Mouse (Mus musculus) heart, adult 2 months (tissue): ENCODE data around the gene Ppm1n. TPM values are rescaled to one million over a fixed set of nuclear protein-coding genes. Genes with fewer than 3 reads are reported as not detected.

ENCODE experiments used
- DNase-seq, 2 experiments: peaks; one replicate each; pipeline ENCODE4 v3.0.0; 2021
- H3K27ac ChIP-seq: fragments of 200-600 bp; 2 replicates; pipeline ENCODE4 v1.8.1; 2022
- H3K27me3 ChIP-seq: fragments of 200-500 bp; 2 replicates; pipeline ENCODE4 v1.6.1; 2012; ENCODE audit warnings: mild to moderate bottlenecking, low read length, inconsistent platforms, mixed read lengths; ENCODE audit not compliant: control insufficient read depth, insufficient read depth
- H3K36me3 ChIP-seq: fragments of 200-500 bp; 2 replicates; pipeline ENCODE4 v1.6.1; 2012; ENCODE audit warnings: low read length, inconsistent platforms; ENCODE audit not compliant: control insufficient read depth, insufficient read depth
- H3K4me1 ChIP-seq: fragments of 200-500 bp; 2 replicates; pipeline ENCODE4 v1.6.1; 2011; ENCODE audit warnings: low read length; ENCODE audit not compliant: control insufficient read depth, insufficient read depth
- H3K4me3 ChIP-seq: fragments of 200-600 bp; 2 replicates; pipeline ENCODE4 v1.8.1; 2022
- H3K79me2 ChIP-seq: fragments of 200-500 bp; replicated peaks from 2 replicates; pipeline ENCODE4 v1.6.1; 2012; ENCODE audit warnings: mild to moderate bottlenecking, inconsistent platforms, low read length, moderate library complexity, mixed read lengths; ENCODE audit not compliant: control insufficient read depth, insufficient read depth
- H3K9ac ChIP-seq: fragments of 200-500 bp; 2 replicates; pipeline ENCODE4 v1.6.1; 2012; ENCODE audit warnings: low read depth, mild to moderate bottlenecking, control low read depth, inconsistent platforms, low read length, mixed read lengths
- CTCF ChIP-seq: fragments of 200-600 bp; IDR thresholded peaks from 2 replicates; pipeline ENCODE4 v1.8.1; 2022; ENCODE audit warnings: antibody characterized with exemption, mild to moderate bottlenecking, moderate library complexity
- EP300 ChIP-seq: fragments of 200-500 bp; IDR thresholded peaks from 2 replicates; pipeline ENCODE4 v1.6.1; 2011; ENCODE audit warnings: low read depth, low read length, control low read depth; ENCODE audit not compliant: insufficient read depth
- POLR2A ChIP-seq: fragments of 200-500 bp; IDR thresholded peaks from 2 replicates; pipeline ENCODE4 v1.6.1; 2011; ENCODE audit warnings: mild to moderate bottlenecking, low read depth, low read length, control low read depth; ENCODE audit not compliant: insufficient read depth
- WGBS: fragments of 180-500 bp; shearing (Covaris S2); methylation state at CpG from one replicate; pipeline ENCODE4 v1.1.7; 2018; 5-methylcytosine and 5-hydroxymethylcytosine counted together
- intact Hi-C: fragments of 180-260 bp; cut with DNase I; formaldehyde crosslinking; loops from one replicate; pipeline ENCODE4 v1.15.1; 2025
- polyA plus RNA-seq: library from polyadenylated mRNA; depleted of rRNA; stranded (reverse); fragments of >200 nt; gene quantifications from 2 replicates; pipeline ENCODE4 v1.2.3, GENCODE M21; 2012
- total RNA-seq, 2 experiments: library from RNA; stranded (reverse); gene quantifications; 2 replicates each; pipeline ENCODE4 v1.2.3; 2021

Gene Ppm1n
- total and polyA plus RNA-seq, 3 experiments = 0.21 to 0.33 TPM; not detected in 1

DNA sequence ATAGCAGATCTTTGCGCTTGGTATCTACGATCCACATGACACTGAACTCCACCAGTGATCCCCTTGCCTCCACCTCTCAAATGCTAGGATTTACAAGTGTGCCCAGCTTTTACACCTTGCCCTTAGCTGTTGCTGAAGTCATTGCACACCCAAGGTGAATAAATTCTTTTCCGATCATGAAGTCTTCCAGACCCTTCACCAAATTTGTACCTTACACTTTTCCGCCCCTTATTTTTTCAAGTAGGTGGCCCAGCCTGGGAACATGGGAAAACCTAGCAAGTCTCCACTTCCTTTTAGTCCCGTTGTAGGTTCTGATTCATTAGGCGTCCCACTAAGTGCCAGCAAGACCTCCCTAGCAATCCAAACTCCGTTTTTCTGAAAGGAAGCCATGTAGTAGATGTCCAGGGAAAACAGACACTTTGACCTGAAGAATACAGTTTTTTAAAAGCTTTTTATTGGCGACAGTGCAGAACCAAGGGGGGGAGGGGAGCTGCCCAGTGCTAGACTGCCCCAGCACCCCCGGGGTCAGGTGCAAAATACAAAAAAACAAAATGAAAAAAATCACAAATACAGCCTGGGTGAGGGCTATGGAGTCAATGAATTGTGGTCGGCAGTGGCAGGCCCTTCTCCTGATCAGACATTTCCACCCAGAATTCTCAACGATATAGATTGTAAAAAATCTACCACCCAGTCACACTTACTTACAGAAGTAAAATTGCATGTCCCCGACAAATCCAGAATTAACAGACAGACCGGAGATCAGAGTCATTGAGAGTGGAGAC is 22.6 kb upstream of the Ppm1n start:
- WGBS = 64% methylated on average over 13 of the region's 13 CpGs
- TF ChIP-seq POLR2A (no peak), CTCF (no peak), EP300 (no peak)
- Histone ChIP-seq H3K79me2 (no peaks in the 10 kb centered on the region), H3K4me1 (peaks cover 2% of the 10 kb centered on the region), H3K9ac (no peak overlapping the region), H3K36me3 (no peaks in the 10 kb centered on the region), H3K27ac (no peak overlapping the region), H3K4me3 (no peak overlapping the region), H3K27me3 (no peaks in the 10 kb centered on the region)
- intact Hi-C loops = no loop called here
- no peak for DNase-seq

DNA sequence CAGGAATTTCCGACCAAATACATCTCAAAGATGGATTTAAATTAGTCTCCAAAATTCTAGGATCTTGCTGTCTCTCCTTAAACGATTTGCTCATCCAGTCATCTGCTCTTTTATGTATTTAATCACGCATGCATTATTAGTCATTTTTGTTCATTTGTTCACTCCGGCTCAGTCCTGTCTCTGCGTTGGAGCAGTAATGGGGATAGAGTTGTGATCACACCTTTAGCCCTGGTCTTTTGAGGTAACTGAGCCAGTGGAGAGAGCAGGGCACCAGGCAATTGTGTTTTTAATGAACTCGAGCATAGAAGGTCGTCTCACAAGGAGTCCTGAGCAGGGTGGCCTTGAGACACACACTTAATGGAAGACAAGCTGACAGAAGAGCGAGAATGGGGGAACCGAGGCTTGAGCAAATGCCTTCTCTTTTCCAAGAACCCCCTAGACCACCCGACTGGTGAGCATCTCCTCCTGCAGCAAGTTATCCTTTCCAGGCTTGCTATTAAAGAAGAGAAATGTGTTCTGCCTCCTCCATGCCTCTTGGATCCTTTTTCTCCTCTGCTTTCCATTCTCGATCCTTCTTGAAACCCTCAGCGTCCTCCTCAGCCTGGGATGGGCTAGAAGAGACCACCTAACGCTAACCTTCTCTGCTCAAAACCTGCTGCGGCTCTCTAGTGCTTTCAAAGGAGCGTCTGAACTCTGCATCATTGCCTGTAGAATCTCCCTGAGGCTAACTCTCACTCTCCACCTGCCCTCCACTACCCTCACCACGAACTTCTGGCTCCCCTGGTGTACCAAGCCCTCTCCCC is 21.8 kb upstream of the Ppm1n start:
- Histone ChIP-seq H3K4me1 (peaks cover 2% of the 10 kb centered on the region), H3K27ac (peak overlapping the region; percentile 95), H3K36me3 (no peaks in the 10 kb centered on the region), H3K79me2 (no peaks in the 10 kb centered on the region), H3K4me3 (peak overlapping the region; percentile 52; the same call in 1 of the 2 replicates), H3K27me3 (no peaks in the 10 kb centered on the region), H3K9ac (no peak overlapping the region; the same call in 1 of the 2 replicates)
- intact Hi-C loops = no loop called here
- no peak for DNase-seq
- WGBS = 23% methylated on average over 16 of the region's 16 CpGs
- TF ChIP-seq EP300 = no peak
- no peak for TF ChIP-seq CTCF
- no peak for TF ChIP-seq POLR2A

GRCm38 (mm10) chr7:19300501-19301421 is 20.9 kb upstream of the Ppm1n start:
- intact Hi-C loops = loop anchor here (1.0 kb wide), 1 partner anchor 43 kb away; no protein-coding TSS in a partner anchor
- peak overlapping the region; percentile 23; the same call in 1 of the 2 replicates for H3K9ac ChIP-seq
- peak overlapping the region; percentile 52 for H3K4me3 ChIP-seq
- H3K27ac ChIP-seq = peak overlapping the region; percentile 95
- 0 out of 2 replicates have a peak, but pooled peaks have one; percentile 15 for TF ChIP-seq POLR2A
- TF ChIP-seq EP300 = peak; percentile 92; the same call in 1 of the 2 replicates
- TF ChIP-seq CTCF = peak; percentile 99
- DNase-seq = peak; percentile 80
- H3K36me3 ChIP-seq = no peaks in the 10 kb centered on the region
- WGBS = under 1% methylated on average over 29 of the region's 29 CpGs
- H3K27me3 ChIP-seq = no peaks in the 10 kb centered on the region
- H3K4me1 ChIP-seq = peaks cover 2% of the 10 kb centered on the region
- no peaks in the 10 kb centered on the region for H3K79me2 ChIP-seq

DNA sequence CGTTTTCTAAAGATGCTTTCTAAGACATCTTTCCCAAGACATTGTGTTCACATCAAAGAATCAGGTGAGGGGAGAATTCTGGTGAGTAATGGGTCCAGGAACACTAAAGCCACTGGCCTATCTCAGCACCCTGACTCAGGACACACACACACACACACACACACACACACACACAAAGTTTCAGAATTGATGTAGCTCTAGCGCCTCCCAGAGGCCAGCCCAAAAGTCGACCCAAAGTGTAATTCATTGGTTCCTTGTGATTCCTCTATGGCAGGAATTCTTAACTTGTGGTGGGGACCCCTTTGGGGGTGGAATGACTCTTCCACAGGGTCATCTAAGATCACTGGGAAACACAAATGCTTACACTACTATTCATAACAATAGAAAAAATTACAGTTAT is 19.3 kb upstream of the Ppm1n start:
- Histone ChIP-seq H3K4me1 (peaks cover 2% of the 10 kb centered on the region), H3K27ac (no peak overlapping the region), H3K27me3 (no peaks in the 10 kb centered on the region), H3K36me3 (no peaks in the 10 kb centered on the region), H3K79me2 (no peaks in the 10 kb centered on the region), H3K9ac (no peak overlapping the region), H3K4me3 (no peak overlapping the region)
- TF ChIP-seq POLR2A = no peak
- peak; percentile 67 for TF ChIP-seq CTCF
- peak; percentile 68; the same call in 1 of the 2 replicates for TF ChIP-seq EP300
- intact Hi-C loops = loop anchor here (5.0 kb wide), 1 partner anchor 63 kb away; no protein-coding TSS in a partner anchor
- no peak for DNase-seq
- 24% methylated on average over 3 of the region's 3 CpGs for WGBS

GRCm38 (mm10) chr7:19297794-19298193 is 17.9 kb upstream of the Ppm1n start:
- Histone ChIP-seq H3K4me1 (peaks cover 2% of the 10 kb centered on the region), H3K27ac (no peak overlapping the region), H3K9ac (no peak overlapping the region), H3K36me3 (no peaks in the 10 kb centered on the region), H3K27me3 (no peaks in the 10 kb centered on the region), H3K4me3 (no peak overlapping the region), H3K79me2 (0 out of 2 replicates have a peak, but pooled peaks cover 1% of the 10 kb centered on the region)
- 82% methylated on average over 5 of the region's 5 CpGs for WGBS
- DNase-seq = no peak
- intact Hi-C loops = loop anchor here (2.0 to 5.0 kb wide), 3 partner anchors 17 to 119 kb away; no protein-coding TSS in a partner anchor
- TF ChIP-seq POLR2A (no peak), EP300 (no peak), CTCF (no peak)
